Mouse (Mus musculus): ENCODE data around the gene BB287469. TPM values are rescaled to one million over a fixed set of nuclear protein-coding genes. Genes with fewer than 3 reads are reported as not detected.

The BB287469 gene
- polyA plus RNA-seq (2017; shearing (Covaris generic)): not detected

DNA sequence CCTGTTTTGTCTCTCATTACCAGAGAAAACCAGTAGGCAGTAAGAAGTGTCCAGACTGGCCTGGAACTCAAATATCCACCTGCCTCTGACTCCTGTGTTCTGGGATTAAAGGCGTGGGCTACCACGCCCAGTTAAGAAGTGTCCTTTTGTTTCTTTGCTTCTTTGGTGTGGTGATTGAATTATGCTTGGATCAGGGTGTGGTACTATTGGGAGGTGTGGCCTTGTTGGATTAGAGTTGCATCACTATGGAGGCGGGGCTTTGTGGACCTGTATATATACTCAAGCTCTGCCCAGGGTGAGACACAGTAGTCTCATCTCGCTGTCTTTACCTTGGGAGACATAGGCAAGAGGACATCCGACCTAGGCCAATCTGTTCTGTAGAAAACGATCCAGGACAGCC lies at the start of gene BB287469:
Gene BB287469 (plus strand): TSS at position 301 of the 400 bp plus-strand sequence.

DNA sequence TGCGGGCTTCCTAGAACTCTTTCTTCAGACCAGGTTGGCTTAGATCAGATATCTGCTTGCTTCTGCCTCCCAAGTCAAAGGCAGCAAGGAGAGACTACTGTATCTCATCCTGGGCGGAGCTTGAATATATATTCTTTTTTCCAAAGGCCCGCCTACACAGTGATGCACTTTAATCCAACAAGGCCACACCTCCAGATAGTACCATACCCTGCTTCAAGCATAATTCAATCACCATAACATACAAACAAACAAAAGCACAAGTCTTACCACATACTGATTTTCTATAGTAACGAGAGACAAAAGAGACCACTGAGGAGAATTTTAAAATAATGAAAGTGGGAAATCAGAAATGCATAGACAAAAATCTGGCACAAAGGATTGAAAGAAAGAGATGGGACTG lies 40.7 kb upstream of the BB287469 start, which contains the start of gene Gm21319:
Gene Gm21319 (minus strand): TSS at position 101 of the 400 bp plus-strand sequence.

GRCm38 (mm10) chr12:87795212-87795611 lies 21.2 kb upstream of the BB287469 start, which contains the start of gene Gm21936:
Gm21936 (plus strand) TSS chr12:87795512.

DNA sequence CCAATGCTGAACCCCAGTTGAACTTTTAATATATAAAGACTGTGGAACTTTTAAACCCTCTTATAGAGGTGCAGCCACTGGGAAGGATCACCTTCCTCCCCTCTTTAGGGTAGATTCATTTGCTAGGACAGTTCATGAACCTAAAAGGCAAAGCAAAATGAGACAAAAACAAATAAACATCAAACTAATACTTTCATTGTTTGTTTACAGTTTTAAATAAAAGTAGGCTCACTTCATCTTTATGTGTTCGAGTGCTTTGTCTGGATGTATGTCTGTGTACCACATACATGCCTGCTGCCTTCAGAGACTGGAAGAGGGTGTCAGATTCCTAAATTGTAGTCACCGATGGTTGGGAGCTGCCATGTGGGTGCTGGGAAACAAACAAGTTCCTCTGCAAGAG lies 25.9 kb downstream of the BB287469 start, which contains the start of gene Gm2001:
Gene Gm2001 (minus strand): TSS at position 101 of the 400 bp plus-strand sequence.

Other genes with a start within 250 kb of the BB287469 start
- gene Oog1, start 213.9 kb upstream of the BB287469 start, polyA plus RNA-seq (2017; shearing (Covaris generic)): 0.19 TPM
- not detected for gene Gm4027, start 197.7 kb upstream of the BB287469 start, polyA plus RNA-seq (2017; shearing (Covaris generic))
- not detected for gene Gm16381, start 172.0 kb upstream of the BB287469 start, polyA plus RNA-seq (2017; shearing (Covaris generic))
- not detected for gene Gm21319, start 40.8 kb upstream of the BB287469 start, polyA plus RNA-seq (2017; shearing (Covaris generic))
- gene Gm21936, start 21.1 kb upstream of the BB287469 start, polyA plus RNA-seq (2017; shearing (Covaris generic)): not detected
- not detected for gene Gm2001, start 25.8 kb downstream of the BB287469 start, polyA plus RNA-seq (2017; shearing (Covaris generic))
- gene Gm2016, start 57.5 kb downstream of the BB287469 start, polyA plus RNA-seq (2017; shearing (Covaris generic)): not detected
- gene Gm2022, start 78.8 kb downstream of the BB287469 start, polyA plus RNA-seq (2017; shearing (Covaris generic)): not detected
- gene Gm2035, start 103.3 kb downstream of the BB287469 start, polyA plus RNA-seq (2017; shearing (Covaris generic)): not detected
- gene Gm2042, start 137.5 kb downstream of the BB287469 start, polyA plus RNA-seq (2017; shearing (Covaris generic)): 0.69 TPM
- gene Gm2075, start 195.3 kb downstream of the BB287469 start, polyA plus RNA-seq (2017; shearing (Covaris generic)): not detected
- not detected for gene Gm6803, start 202.2 kb downstream of the BB287469 start, polyA plus RNA-seq (2017; shearing (Covaris generic))
- not detected for gene Gm2056, start 210.4 kb downstream of the BB287469 start, polyA plus RNA-seq (2017; shearing (Covaris generic))

All from effector memory CD4-positive, alpha-beta T cell, adult 5 months (primary cell).